Mouse (Mus musculus): ENCODE measurements at regions not wholly inside any gene's neighbourhood (a gene's known extent, or its start where the extent isn't known, plus 50 kb on each side); places are given as distances from the start of the nearest gene placed in this dataset.

- no peak overlapping the region for H3K4me3 ChIP-seq (ENCODE audit: insufficient read depth, low read depth, low read length)
- no peaks in the 10 kb centered on the region for H3K27me3 ChIP-seq (replicated peaks; ENCODE audit: control insufficient read depth, insufficient read depth, low read length)
- no peaks in the 10 kb centered on the region for H3K4me1 ChIP-seq (ENCODE audit: control insufficient read depth, insufficient read depth, low read length)
- peak; percentile 1 for DNase-seq
- H3K27ac ChIP-seq (ENCODE audit: insufficient read depth, low read depth, low read length): no peak overlapping the region
- no peak for TF ChIP-seq POLR2A (IDR thresholded peaks at IDR 0.05; ENCODE audit: low read depth, low read length)
- TF ChIP-seq CTCF (conservative IDR thresholded peaks at IDR 0.05; ENCODE audit: insufficient read depth, insufficient read length, low read depth, low read length): no peak
- 5% methylated on average over 4 of the region's 4 CpGs for WGBS
- H3K36me3 ChIP-seq (ENCODE audit: control insufficient read depth, insufficient read depth, low read length): no peaks in the 10 kb centered on the region
Observed at GRCm38 (mm10) chr8:7440278-7440684, 1220.8 kb downstream of the Efnb2 start.

- 35% methylated on average over 3 of the region's 3 CpGs for WGBS
- DNase-seq: no peak
- no peaks in the 10 kb centered on the region for H3K4me1 ChIP-seq (ENCODE audit: control insufficient read depth, insufficient read depth, low read length)
- no peaks in the 10 kb centered on the region for H3K27me3 ChIP-seq (replicated peaks; ENCODE audit: control insufficient read depth, insufficient read depth, low read length)
- TF ChIP-seq CTCF (conservative IDR thresholded peaks at IDR 0.05; ENCODE audit: insufficient read depth, insufficient read length, low read depth, low read length) (no peak), POLR2A (IDR thresholded peaks at IDR 0.05; ENCODE audit: low read depth, low read length) (no peak)
- no peaks in the 10 kb centered on the region for H3K36me3 ChIP-seq (ENCODE audit: control insufficient read depth, insufficient read depth, low read length)
- H3K4me3 ChIP-seq (ENCODE audit: insufficient read depth, low read depth, low read length): no peak overlapping the region
- H3K27ac ChIP-seq (ENCODE audit: insufficient read depth, low read depth, low read length): no peak overlapping the region
Observed at GRCm38 (mm10) chr8:7439869-7440268, 1221.2 kb downstream of the Efnb2 start.

GRCm38 (mm10) chr8:7430482-7430881 is 1230.6 kb downstream of the Efnb2 start:
- no peak overlapping the region for H3K4me3 ChIP-seq (ENCODE audit: insufficient read depth, low read depth, low read length)
- no peaks in the 10 kb centered on the region for H3K36me3 ChIP-seq (ENCODE audit: control insufficient read depth, insufficient read depth, low read length)
- TF ChIP-seq CTCF (conservative IDR thresholded peaks at IDR 0.05; ENCODE audit: insufficient read depth, insufficient read length, low read depth, low read length) (no peak), POLR2A (IDR thresholded peaks at IDR 0.05; ENCODE audit: low read depth, low read length) (no peak)
- H3K27me3 ChIP-seq (replicated peaks; ENCODE audit: control insufficient read depth, insufficient read depth, low read length): no peaks in the 10 kb centered on the region
- no peak overlapping the region for H3K27ac ChIP-seq (ENCODE audit: insufficient read depth, low read depth, low read length)
- DNase-seq: no peak
- H3K4me1 ChIP-seq (ENCODE audit: control insufficient read depth, insufficient read depth, low read length): no peaks in the 10 kb centered on the region

GRCm38 (mm10) chr8:7398175-7398574 is 1262.9 kb downstream of the Efnb2 start:
- Histone ChIP-seq H3K4me1 (ENCODE audit: control insufficient read depth, insufficient read depth, low read length) (no peaks in the 10 kb centered on the region), H3K36me3 (ENCODE audit: control insufficient read depth, insufficient read depth, low read length) (no peaks in the 10 kb centered on the region), H3K27me3 (replicated peaks; ENCODE audit: control insufficient read depth, insufficient read depth, low read length) (no peaks in the 10 kb centered on the region), H3K4me3 (ENCODE audit: insufficient read depth, low read depth, low read length) (no peak overlapping the region), H3K27ac (ENCODE audit: insufficient read depth, low read depth, low read length) (no peak overlapping the region)
- TF ChIP-seq CTCF (conservative IDR thresholded peaks at IDR 0.05; ENCODE audit: insufficient read depth, insufficient read length, low read depth, low read length) (no peak), POLR2A (IDR thresholded peaks at IDR 0.05; ENCODE audit: low read depth, low read length) (no peak)
- WGBS: 85% methylated on average over 2 of the region's 2 CpGs
- DNase-seq: no peak

GRCm38 (mm10) chr8:7397355-7397862 is 1263.6 kb downstream of the Efnb2 start:
- no peaks in the 10 kb centered on the region for H3K4me1 ChIP-seq (ENCODE audit: control insufficient read depth, insufficient read depth, low read length)
- H3K4me3 ChIP-seq (ENCODE audit: insufficient read depth, low read depth, low read length): no peak overlapping the region
- TF ChIP-seq POLR2A (IDR thresholded peaks at IDR 0.05; ENCODE audit: low read depth, low read length) (no peak), CTCF (conservative IDR thresholded peaks at IDR 0.05; ENCODE audit: insufficient read depth, insufficient read length, low read depth, low read length) (no peak)
- H3K27me3 ChIP-seq (replicated peaks; ENCODE audit: control insufficient read depth, insufficient read depth, low read length): no peaks in the 10 kb centered on the region
- no peak overlapping the region for H3K27ac ChIP-seq (ENCODE audit: insufficient read depth, low read depth, low read length)
- WGBS: 79% methylated on average over 5 of the region's 5 CpGs
- no peaks in the 10 kb centered on the region for H3K36me3 ChIP-seq (ENCODE audit: control insufficient read depth, insufficient read depth, low read length)
- no peak for DNase-seq

Measured in kidney, adult 2 months (tissue).